Mouse (Mus musculus): ENCODE results near the gene Usp24. TPM values are rescaled to one million over a fixed set of nuclear protein-coding genes. Genes with fewer than 3 reads are reported as not detected.

Gene Usp24
- total and polyA plus RNA-seq, 3 experiments = 13.0 to 25.7 (median 13.9) TPM

GRCm38 (mm10) chr4:106290201-106290600 is 25.8 kb upstream of the Usp24 start:
- TF ChIP-seq RAD21 (IDR thresholded peaks at IDR 0.05; ENCODE audit: low read depth, low read length) (no peak), MYC (IDR thresholded peaks at IDR 0.05; ENCODE audit: low read depth, low read length) (no peak), CTCF (conservative IDR thresholded peaks at IDR 0.05 in 1 of 2, IDR thresholded peaks at IDR 0.05 in 1 of 2; ENCODE audit: low read depth in 2 of 2, low read length in 2 of 2) (no peak)
- no peaks in the 10 kb centered on the region for H3K9me3 ChIP-seq (replicated peaks; ENCODE audit: low read length)
- no peak for DNase-seq (ENCODE audit: extremely low read depth)
- no peak overlapping the region for H3K4me3 ChIP-seq (replicated peaks in 1 of 3; ENCODE audit: low read depth in 2 of 3, low read length in 2 of 3, poor library complexity in 1 of 3)
- peaks cover 0 to 12% of the 10 kb centered on the region in 2 experiments; a peak in 3 of 4 replicates for H3K4me1 ChIP-seq (ENCODE audit: control insufficient read depth in 1 of 2, insufficient read depth in 2 of 2)
- H3K27me3 ChIP-seq (replicated peaks) = no peaks in the 10 kb centered on the region
- H3K4me2 ChIP-seq (ENCODE audit: insufficient read depth, low read depth, poor library complexity, severe bottlenecking) = no peak overlapping the region
- dilution Hi-C loops (cut with MboI; ENCODE audit: extremely low pct_ligation_motif_present, extremely low pct_unique_long_range_greater_than_20kb, low sequenced_read_pairs) (no loop called here), in situ Hi-C loops (cut with MboI; ENCODE audit: low pct_ligation_motif_present, low pct_unique_long_range_greater_than_20kb, low sequenced_read_pairs) (no loop called here)
- H3K27ac ChIP-seq (ENCODE audit: insufficient read depth, low read depth) = no peak overlapping the region
- H3K36me3 ChIP-seq (replicated peaks in 1 of 2; ENCODE audit: control insufficient read depth in 1 of 2, insufficient read depth in 1 of 2, low read length in 1 of 2) = no peaks in the 10 kb centered on the region
- H3K9ac ChIP-seq (ENCODE audit: insufficient read depth, low read depth) = no peak overlapping the region
- H3K79me2 ChIP-seq (replicated peaks; ENCODE audit: control insufficient read depth, extremely low read depth, insufficient read depth, poor library complexity, severe bottlenecking) = no peaks in the 10 kb centered on the region

DNA sequence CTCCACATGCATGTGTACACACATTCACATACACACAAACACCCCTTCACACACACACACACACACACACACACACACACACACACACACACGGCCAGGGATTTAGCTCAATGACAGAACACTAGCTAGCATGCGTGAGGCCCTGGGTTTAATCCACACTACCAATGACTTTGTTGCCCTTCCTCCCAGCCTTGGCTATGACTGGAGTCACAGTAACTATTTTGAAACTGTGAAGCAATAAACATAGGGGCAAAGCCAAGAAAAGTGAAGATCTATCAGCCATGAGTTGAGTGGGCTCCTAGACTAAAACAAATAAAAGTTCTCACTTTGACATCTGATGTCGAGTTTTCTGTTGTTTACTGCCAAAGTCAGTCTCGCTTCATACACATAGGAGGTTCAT is 23.2 kb upstream of the Usp24 start:
- no peak overlapping the region for H3K27ac ChIP-seq (ENCODE audit: insufficient read depth, low read depth)
- no peak overlapping the region for H3K4me2 ChIP-seq (ENCODE audit: insufficient read depth, low read depth, poor library complexity, severe bottlenecking)
- peaks cover 0 to 12% of the 10 kb centered on the region in 2 experiments; a peak in 3 of 4 replicates for H3K4me1 ChIP-seq (ENCODE audit: control insufficient read depth in 1 of 2, insufficient read depth in 2 of 2)
- H3K79me2 ChIP-seq (replicated peaks; ENCODE audit: control insufficient read depth, extremely low read depth, insufficient read depth, poor library complexity, severe bottlenecking) = no peaks in the 10 kb centered on the region
- dilution Hi-C loops (cut with MboI; ENCODE audit: extremely low pct_ligation_motif_present, extremely low pct_unique_long_range_greater_than_20kb, low sequenced_read_pairs) = no loop called here
- in situ Hi-C loops (cut with MboI; ENCODE audit: low pct_ligation_motif_present, low pct_unique_long_range_greater_than_20kb, low sequenced_read_pairs) = no loop called here
- no peak overlapping the region for H3K4me3 ChIP-seq (replicated peaks in 1 of 3; ENCODE audit: low read depth in 2 of 3, low read length in 2 of 3, poor library complexity in 1 of 3)
- H3K36me3 ChIP-seq (replicated peaks in 1 of 2; ENCODE audit: control insufficient read depth in 1 of 2, insufficient read depth in 1 of 2, low read length in 1 of 2) = no peaks in the 10 kb centered on the region
- no peak overlapping the region for H3K9ac ChIP-seq (ENCODE audit: insufficient read depth, low read depth)
- TF ChIP-seq HCFC1 (IDR thresholded peaks at IDR 0.05; ENCODE audit: low read depth, low read length) (no peak), SIN3A (IDR thresholded peaks at IDR 0.05; ENCODE audit: low read length) (no peak), IRF4 (IDR thresholded peaks at IDR 0.05; ENCODE audit: low read depth, low read length) (no peak), CHD1 (IDR thresholded peaks at IDR 0.05; ENCODE audit: low read depth, low read length) (no peak), E2F4 (IDR thresholded peaks at IDR 0.05; ENCODE audit: insufficient replicate concordance, low read depth, low read length) (no peak), MAZ (IDR thresholded peaks at IDR 0.05; ENCODE audit: low read depth, low read length) (no peak), EP300 (IDR thresholded peaks at IDR 0.05; ENCODE audit: low read length) (no peak), MXI1 (IDR thresholded peaks at IDR 0.05; ENCODE audit: low read depth, low read length) (no peak), KAT2A (IDR thresholded peaks at IDR 0.05; ENCODE audit: insufficient replicate concordance, low read length) (no peak), CHD2 (IDR thresholded peaks at IDR 0.05; ENCODE audit: low read length) (no peak), RCOR1 (conservative IDR thresholded peaks at IDR 0.05; ENCODE audit: low read depth, low read length) (no peak), ZNF384 (IDR thresholded peaks at IDR 0.05; ENCODE audit: low read depth, low read length) (no peak), JUN (IDR thresholded peaks at IDR 0.05; ENCODE audit: insufficient read depth, low read depth, low read length) (no peak), SMC3 (IDR thresholded peaks at IDR 0.05; ENCODE audit: low read depth, low read length) (no peak), MEF2A (IDR thresholded peaks at IDR 0.05; ENCODE audit: borderline replicate concordance, low read depth, low read length) (no peak)
- H3K9me3 ChIP-seq (replicated peaks; ENCODE audit: low read length) = no peaks in the 10 kb centered on the region
- H3K27me3 ChIP-seq (replicated peaks) = no peaks in the 10 kb centered on the region
- no peak for DNase-seq (ENCODE audit: extremely low read depth)
